Comparison of ENCODE assay signal across 8 mouse cellular contexts in genomic region chr9:108785416-108785815, GRCm38 (mm10). TPM values are rescaled to one million over a fixed set of nuclear protein-coding genes. Genes with fewer than 3 reads are reported as not detected.
DNase-seq lines count a peak whose midpoint lies in the region.

No protein-coding gene starts in this region.

- peak; percentile 20 for DNase-seq in cerebellum, adult 9-11 months
- DNase-seq in cerebellum, adult 11-12 months, result no peak
- peak; percentile 30 for DNase-seq in CD4-positive helper T cell, adult 2 months (ENCODE audit: low read depth, low spot score)
- DNase-seq in hindbrain, embryonic 10.5 days (ENCODE audit: low spot score), result peak; percentile 53
- DNase-seq in midbrain, embryonic 10.5 days (ENCODE audit: low spot score), result peak; percentile 58
- no peak for DNase-seq in frontal cortex, adult 2 months (ENCODE audit: extremely low spot score in 1 of 2, low spot score in 1 of 2)
- DNase-seq in adrenal gland, adult 2 months, result no peak
- no peak for DNase-seq in cerebellum, postnatal 10 days

- no peaks in the 10 kb centered on the region for H3K27me3 ChIP-seq in hindbrain, embryonic 10.5 days (ENCODE audit: insufficient read depth, poor library complexity, severe bottlenecking)
- no peaks in the 10 kb centered on the region for H3K27me3 ChIP-seq in midbrain, embryonic 10.5 days (ENCODE audit: low read depth, poor library complexity, severe bottlenecking)

- peaks cover 85% of the 10 kb centered on the region for H3K4me1 ChIP-seq in hindbrain, embryonic 10.5 days (replicated peaks)
- H3K4me1 ChIP-seq in midbrain, embryonic 10.5 days, result peaks cover 87% of the 10 kb centered on the region

- no peaks in the 10 kb centered on the region for H3K9me3 ChIP-seq in hindbrain, embryonic 10.5 days
- H3K9me3 ChIP-seq in midbrain, embryonic 10.5 days (replicated peaks), result no peaks in the 10 kb centered on the region

- peak overlapping the region; percentile 96 for H3K4me3 ChIP-seq in hindbrain, embryonic 10.5 days
- peak overlapping the region; percentile 90 for H3K4me3 ChIP-seq in midbrain, embryonic 10.5 days

- peak overlapping the region; percentile 99 for H3K27ac ChIP-seq in hindbrain, embryonic 10.5 days
- H3K27ac ChIP-seq in midbrain, embryonic 10.5 days (replicated peaks), result peak overlapping the region; percentile 98

- H3K36me3 ChIP-seq in hindbrain, embryonic 10.5 days, result peaks cover 33% of the 10 kb centered on the region
- H3K36me3 ChIP-seq in midbrain, embryonic 10.5 days, result peaks cover 28% of the 10 kb centered on the region

RNA-seq across cellular contexts. Expression of gene Ip6k2, which starts 1.8 kb away (rescaled TPM):
- 87.2 and 117 TPM in 2 replicates for polyA plus RNA-seq in hindbrain, embryonic 10.5 days (2016; fragmentation: Nextera tagmentation; extraction: Ambion mirVana)
- polyA plus RNA-seq in midbrain, embryonic 10.5 days (2016; fragmentation: Nextera tagmentation; extraction: Ambion mirVana), result 89.0 and 105 TPM in 2 replicates
- 204 and 217 TPM in 2 replicates for polyA plus RNA-seq in frontal cortex, adult 2 months (2012; rRNA removed)
- 10 to 100 TPM; 82.9 to 85.9 TPM for total RNA-seq in adrenal gland, adult 2 months (2021)
- 73.4 and 92.1 TPM in 2 replicates for polyA plus RNA-seq in adrenal gland, adult 2 months (2012; rRNA removed)

RNA-seq across cellular contexts. Expression of gene Nckipsd, which starts 22.8 kb away (rescaled TPM):
- 14.9 and 16.2 TPM in 2 replicates for polyA plus RNA-seq in hindbrain, embryonic 10.5 days (2016; fragmentation: Nextera tagmentation; extraction: Ambion mirVana)
- 14.5 and 17.3 TPM in 2 replicates for polyA plus RNA-seq in midbrain, embryonic 10.5 days (2016; fragmentation: Nextera tagmentation; extraction: Ambion mirVana)
- 55.5 and 58.8 TPM in 2 replicates for polyA plus RNA-seq in frontal cortex, adult 2 months (2012; rRNA removed)
- 10 to 100 TPM; 11.1 to 12.0 TPM for total RNA-seq in adrenal gland, adult 2 months (2021)
- 43.1 and 54.5 TPM in 2 replicates for polyA plus RNA-seq in adrenal gland, adult 2 months (2012; rRNA removed)

RNA-seq across cellular contexts. Expression of gene Celsr3, which starts 40.7 kb away (rescaled TPM):
- 4.5 and 7.2 TPM in 2 replicates for polyA plus RNA-seq in hindbrain, embryonic 10.5 days (2016; fragmentation: Nextera tagmentation; extraction: Ambion mirVana)
- 3.1 and 5.0 TPM in 2 replicates for polyA plus RNA-seq in midbrain, embryonic 10.5 days (2016; fragmentation: Nextera tagmentation; extraction: Ambion mirVana)
- 67.4 and 74.7 TPM in 2 replicates for polyA plus RNA-seq in frontal cortex, adult 2 months (2012; rRNA removed)
- 1 to 10 TPM; 2.2 to 2.3 TPM for total RNA-seq in adrenal gland, adult 2 months (2021)
- polyA plus RNA-seq in adrenal gland, adult 2 months (2012; rRNA removed), result 4.9 and 7.2 TPM in 2 replicates

Comparison
In these comparisons a context has a peak if more than half of its experiments do, and no peak if none do; other contexts are left out.
1. DNase-seq: peak in cerebellum, adult 9-11 months (single experiment), CD4-positive helper T cell, adult 2 months (single experiment), hindbrain, embryonic 10.5 days (single experiment) and midbrain, embryonic 10.5 days (single experiment); none in cerebellum, adult 11-12 months (single experiment), frontal cortex, adult 2 months (0 of 2), adrenal gland, adult 2 months (single experiment) and cerebellum, postnatal 10 days (0 of 2).